Mouse (Mus musculus) right cerebral cortex, postnatal 36 days (tissue): ENCODE results near the gene Hps1.
A peak's percentile ranks its signal among the peaks of the same experiment; 100 is the strongest.

Experiments used
- DNase-seq, 2 experiments: peaks; one replicate each; pipeline ENCODE4 v3.0.0; 2022; ENCODE audit warnings: low spot score in 2 of 2, mixed read lengths in 1 of 2

The Hps1 gene

DNA sequence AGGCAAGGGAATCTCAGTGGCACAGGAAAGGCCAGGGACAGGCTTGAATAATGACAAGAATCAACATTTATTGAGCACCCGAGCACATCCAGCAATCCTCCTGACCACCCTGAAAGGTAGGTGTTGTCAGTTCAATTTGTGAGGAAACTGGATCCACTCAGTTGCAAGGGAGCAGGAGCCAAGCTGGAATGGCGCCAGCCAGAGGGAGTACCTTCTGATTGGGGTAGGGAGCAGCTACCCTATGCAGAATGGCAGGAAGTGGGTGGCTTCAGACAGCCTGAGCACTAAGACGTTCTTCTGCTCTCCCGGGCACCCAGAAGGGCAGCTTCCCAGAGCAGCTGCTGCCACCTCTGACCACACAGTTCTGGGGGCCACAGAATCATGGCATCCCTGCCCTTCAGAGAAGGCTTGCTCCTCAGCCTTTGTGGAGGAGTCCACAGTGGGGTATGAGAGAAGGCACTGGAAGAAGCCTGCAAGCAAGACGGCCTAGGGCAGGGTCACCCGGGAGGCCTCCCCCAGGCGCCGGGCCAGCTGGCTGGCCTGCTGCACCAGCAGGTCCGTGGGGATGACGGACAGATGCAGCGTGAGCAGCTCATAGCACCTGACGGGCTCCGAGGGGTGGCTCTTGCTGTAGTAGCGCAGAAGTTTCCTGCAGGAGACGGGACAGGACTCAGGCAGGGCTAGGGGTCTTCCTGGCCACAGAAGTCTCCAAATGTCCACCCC lies 24.5 kb downstream of the Hps1 start:
- no peak for DNase-seq

GRCm38 (mm10) chr19:42753141-42753917 lies 26.4 kb downstream of the Hps1 start:
- peak in 1 of 2 experiments; percentile 17 for DNase-seq

DNA sequence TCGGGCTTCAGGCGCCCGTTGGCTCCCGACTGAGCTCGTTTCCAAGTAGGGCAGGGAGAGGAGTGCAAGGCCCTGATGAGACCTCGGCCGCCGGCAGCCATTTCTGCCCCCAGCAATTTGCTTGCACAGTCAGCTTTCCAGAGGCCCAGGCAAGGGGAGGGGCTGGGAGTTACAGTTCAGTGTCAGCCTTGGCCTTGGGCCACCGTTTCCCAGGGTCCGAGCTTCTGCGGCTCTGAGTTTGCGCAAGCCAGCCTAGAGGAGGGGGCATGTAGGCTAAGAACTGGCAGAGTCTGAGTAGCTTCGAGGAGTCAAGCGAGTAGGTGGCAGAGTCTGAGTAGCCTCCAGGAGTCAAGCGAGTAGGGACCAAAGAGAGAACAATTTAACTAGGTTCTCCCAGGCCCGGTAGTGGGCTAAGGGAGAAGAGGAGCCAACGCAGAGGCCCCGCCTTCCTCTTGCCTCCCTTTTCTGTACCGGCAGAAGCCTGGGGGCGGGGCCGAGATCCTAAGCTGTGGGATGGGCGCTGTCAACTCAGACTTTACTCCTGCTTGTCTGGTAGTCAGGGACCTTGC lies 27.3 kb downstream of the Hps1 start, which contains the start of gene Pyroxd2:
Gene Pyroxd2, minus strand, starts transcription at position 413 of the 569 bp plus-strand sequence.
- DNase-seq, result peak; percentile 28 to 30

DNA sequence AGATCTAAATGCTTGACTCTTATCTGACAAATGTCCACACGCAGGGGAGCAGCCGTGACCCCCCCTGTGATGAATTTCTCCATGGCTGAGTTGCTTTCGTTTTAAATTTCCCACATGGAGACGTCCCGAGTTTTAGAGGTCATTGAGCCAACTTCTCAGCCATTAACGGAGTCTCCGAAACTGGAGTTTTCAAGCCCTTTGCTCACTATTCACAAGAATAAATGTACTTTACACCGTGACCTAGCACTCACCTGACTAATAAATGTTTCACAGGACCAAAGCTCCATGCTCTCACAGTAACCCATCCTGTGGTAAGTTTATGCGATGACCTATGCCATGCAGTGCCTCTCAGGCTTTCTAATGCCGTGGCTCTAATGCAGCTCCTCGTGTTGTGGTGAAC lies 29.6 kb downstream of the Hps1 start:
- DNase-seq, result no peak

GRCm38 (mm10) chr19:42746702-42747101 lies 33.1 kb downstream of the Hps1 start:
- no peak for DNase-seq

DNA sequence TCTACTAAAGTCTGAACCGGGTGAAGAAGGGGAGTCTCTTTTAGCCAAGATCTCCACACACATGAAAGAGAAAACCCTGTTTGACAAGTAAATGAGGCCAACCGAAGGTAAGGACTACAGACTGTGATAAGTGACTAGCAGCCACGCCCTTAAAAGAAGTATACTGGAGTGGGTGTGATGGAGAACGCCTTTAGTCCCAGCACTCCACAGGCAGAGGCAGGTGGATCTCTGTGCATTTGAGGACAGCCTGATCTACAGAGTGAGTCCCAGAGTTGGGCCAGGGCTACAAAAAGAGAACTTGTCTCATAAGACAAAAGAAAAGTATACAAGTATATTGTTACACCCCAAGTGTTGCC lies 33.9 kb downstream of the Hps1 start:
- no peak for DNase-seq

DNA sequence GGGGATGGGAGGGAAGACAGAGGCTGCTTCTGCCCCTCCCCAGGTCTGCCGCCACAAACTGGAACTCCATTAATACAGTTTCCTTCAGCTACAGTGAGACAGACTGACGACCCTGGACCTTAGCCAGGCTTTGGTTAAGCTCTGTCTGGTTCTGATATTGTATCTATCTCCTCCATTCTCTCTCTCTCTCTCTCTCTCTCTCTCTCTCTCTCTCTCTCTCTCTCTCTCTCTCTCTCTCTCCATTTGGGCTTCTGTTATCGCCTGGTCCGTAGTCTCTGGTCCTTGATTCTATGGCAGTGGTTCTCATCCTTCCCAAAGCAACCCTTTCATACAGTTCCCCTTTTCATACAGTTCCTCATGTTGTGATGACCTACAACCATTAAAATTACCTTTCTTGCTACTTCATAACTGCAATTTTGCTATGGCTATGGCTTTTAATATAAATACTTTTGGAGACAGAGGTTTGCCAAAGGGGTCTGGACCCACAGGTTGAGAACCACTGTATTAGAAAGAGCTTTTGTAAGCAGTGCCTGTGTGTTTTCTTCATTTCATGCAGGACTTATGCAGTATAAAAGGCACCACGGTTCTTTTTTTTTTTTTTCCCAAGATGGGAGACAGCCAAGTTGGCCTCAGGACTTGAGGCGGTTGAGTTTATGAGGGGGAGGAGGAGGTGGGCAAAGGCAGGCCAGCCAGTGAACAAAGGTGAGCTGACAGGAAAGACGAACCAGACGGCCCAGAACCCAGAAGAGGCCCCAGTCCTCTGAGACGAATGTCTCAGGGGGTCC lies 34.5 kb downstream of the Hps1 start:
- no peak for DNase-seq

DNA sequence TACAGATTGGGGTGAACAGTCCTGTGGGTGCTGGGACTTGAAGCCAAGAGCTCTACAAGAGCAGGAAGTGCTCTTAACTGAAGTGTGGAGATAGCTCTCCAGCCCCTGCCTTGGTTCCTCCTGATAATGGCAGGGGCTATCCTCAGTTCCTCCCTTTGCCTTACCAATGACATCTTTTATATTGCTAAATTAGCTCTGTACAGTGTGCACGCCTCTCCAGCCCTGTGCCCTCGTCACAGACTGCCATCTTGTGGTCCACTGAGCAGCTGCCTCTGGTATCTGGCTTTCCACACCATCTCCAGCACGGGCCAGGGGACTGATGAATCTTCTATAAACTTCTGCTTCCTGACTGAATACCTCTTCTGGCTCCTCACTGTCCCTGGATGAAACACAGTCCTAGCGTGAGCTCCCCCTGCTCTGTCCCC lies 35.6 kb downstream of the Hps1 start:
- peak; percentile 28 to 43 for DNase-seq

DNA sequence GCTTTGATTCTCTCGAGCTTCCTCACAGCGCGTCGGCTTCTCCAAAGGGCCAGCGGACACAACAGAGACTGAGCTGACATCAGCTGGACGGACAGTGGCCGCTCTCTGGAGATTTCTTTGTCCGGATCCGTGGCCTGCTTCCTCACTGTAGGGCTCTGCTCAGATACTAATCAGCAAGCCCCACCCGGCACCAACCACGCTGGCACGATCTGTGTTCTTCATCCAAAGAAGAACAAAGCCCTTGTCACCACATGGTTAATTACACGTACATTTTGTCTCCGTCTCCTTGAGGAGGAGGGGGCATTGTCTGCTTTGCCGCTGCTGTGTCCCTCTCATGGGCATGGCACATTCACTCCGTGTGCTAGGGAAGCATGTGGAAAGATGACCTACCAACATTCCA lies 36.5 kb downstream of the Hps1 start:
- DNase-seq, result no peak

GRCm38 (mm10) chr19:42741884-42742283 lies 37.9 kb downstream of the Hps1 start:
- peak in 1 of 2 experiments; percentile 36 for DNase-seq

- no peak for DNase-seq
Observed at GRCm38 (mm10) chr19:42740163-42740899, 39.4 kb downstream of the Hps1 start.

GRCm38 (mm10) chr19:42739734-42740133 lies 40.0 kb downstream of the Hps1 start:
- no peak for DNase-seq

DNA sequence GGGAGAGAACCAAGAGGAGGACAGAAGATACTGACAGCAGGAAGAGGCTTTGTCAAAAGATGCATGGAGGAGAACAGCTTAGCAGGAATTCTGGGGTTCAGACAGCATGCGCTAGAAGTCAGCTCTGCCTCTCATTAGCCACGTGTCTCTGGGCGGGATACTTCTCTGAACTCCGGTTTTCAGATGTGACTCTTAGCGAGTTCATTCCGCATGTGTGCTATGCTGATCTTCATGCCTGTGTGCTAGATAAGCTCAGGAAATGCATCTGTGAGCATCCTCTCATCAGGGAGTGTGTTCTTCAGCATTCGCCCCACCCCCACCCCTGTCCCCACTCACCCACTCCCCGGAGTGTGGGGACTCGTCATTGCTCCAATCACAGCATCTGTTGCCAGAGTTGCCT lies 42.0 kb downstream of the Hps1 start:
- no peak for DNase-seq

GRCm38 (mm10) chr19:42734982-42735381 lies 44.8 kb downstream of the Hps1 start:
- DNase-seq, result no peak

DNA sequence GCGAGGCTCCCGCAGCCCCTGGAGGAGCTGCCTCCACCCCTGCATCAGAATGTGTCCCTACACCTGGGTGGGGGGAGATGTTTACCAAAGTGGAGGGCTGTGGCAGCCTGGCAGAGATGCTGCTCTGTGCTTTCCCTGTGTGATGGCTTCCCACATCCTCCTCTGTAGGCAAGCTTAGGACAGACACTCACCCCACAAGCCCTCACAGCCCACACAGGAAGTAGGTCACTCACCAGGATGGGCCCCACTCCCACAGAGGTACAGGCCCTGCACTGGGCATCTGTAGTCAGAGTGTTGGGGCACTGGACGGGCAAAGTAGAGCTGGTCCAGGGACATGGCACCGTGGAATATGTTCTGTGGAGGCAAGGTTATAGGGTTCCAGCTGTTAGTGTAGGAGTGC lies 52.4 kb downstream of the Hps1 start:
- no peak for DNase-seq

DNA sequence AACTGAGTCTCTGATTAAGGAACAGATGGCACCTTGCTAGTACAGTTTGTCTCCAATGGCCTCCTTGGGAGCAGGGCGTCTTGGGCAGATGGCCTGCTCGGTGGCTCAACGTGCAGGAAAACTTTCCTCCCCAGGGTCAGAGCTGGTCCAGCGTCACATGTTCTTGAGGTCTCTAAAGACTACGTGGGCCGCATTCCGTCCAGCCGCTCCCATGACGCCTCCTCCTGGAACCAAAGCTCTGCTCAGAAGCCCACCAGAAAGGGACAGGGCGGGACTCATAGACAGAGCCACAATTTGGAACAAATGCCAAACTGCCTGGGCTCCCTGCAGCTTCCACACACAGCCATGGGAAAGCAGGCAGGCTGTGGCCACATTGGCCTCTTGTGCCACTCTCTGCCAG lies 53.0 kb downstream of the Hps1 start:
- no peak for DNase-seq

- DNase-seq, result no peak
Observed at GRCm38 (mm10) chr19:42725973-42726350, 53.8 kb downstream of the Hps1 start.

DNA sequence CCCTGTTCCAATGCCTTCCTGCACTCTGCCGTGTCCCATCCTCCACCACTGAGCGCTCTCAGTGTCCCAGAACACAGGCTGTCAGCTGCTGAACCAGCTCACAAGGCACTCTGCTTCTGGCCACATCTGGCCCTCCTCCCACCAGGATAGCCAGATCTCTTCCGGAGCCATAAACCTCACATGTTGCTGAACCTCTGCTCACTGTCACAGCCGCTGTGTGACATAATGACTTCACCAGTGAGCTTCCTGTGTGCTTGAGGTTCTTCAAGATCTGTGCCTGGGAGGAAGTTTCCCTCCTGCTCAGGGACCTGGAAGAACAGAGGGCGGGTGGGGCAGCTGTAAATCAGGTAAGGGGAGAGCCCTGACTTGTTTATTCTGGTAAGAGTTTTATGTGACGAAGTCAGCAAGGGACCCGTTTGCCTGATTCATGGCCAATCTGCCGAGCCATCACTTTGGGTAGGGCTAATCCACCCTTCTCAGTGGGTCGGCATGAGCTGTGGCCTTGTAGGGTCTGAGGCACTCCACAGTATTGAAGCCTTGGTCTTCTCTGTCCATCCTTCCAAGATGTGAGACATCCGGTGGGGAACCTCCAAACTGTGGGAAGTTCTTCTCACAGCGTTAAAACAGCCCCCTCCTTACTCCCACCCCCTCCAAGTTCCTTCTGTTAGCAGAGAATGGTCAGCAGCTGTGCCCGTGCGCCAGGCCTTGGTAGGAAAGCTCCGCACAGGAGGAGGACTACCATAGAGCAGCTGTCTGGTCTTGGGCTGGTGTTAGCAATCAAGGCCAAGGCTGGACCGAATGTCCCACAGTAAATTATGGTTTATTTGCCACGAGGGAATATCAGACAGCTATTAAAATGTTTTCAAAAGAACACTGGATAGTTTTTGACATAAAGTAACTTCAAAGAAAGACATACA lies 54.5 kb downstream of the Hps1 start:
- no peak for DNase-seq

DNA sequence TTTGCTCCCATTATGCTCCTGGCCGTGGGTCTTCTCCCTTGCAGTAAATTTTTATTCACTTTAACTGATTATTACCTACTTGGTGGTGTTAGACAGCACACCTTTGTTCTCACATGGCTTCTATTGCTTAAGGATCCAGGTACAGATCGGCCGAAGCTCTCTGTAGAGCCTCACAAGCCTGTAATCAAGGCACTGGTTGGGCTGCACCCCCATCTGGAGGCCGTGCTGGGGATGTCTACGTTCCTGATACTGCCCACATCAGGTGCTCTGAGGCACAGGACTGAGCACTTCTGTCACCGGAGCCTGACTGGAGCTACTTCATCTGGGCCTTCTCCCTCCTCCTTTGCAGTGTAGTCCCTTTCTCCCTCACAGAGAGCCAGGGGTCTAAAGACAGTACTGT lies 56.5 kb downstream of the Hps1 start:
- no peak for DNase-seq

DNA sequence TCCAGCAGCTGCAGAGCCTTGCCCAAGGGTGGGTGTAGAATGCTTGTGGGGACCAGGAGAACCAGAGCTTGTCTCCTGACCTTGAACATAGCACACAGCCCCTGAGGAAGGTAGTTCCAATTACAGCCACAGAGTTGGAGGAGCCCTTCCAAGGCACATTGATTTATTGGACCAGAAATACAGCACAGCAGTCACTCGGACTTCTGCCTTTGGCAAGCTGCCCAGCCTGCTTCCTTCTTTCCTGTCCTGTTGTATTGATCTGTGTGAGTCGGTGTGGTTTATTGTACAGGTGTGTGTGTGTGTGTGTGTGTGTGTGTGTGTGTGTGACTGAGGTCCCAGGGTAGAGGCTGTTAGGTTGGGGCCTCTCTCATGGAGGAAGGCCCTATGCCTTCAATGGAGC lies 57.3 kb downstream of the Hps1 start:
- DNase-seq, result no peak
